Mouse (Mus musculus) kidney, adult 9 months (tissue): ENCODE data around the gene Hoxc10.

Experiments
- DNase-seq: peaks from one replicate; pipeline ENCODE4 v3.0.0; 2022

Gene Hoxc10

DNA sequence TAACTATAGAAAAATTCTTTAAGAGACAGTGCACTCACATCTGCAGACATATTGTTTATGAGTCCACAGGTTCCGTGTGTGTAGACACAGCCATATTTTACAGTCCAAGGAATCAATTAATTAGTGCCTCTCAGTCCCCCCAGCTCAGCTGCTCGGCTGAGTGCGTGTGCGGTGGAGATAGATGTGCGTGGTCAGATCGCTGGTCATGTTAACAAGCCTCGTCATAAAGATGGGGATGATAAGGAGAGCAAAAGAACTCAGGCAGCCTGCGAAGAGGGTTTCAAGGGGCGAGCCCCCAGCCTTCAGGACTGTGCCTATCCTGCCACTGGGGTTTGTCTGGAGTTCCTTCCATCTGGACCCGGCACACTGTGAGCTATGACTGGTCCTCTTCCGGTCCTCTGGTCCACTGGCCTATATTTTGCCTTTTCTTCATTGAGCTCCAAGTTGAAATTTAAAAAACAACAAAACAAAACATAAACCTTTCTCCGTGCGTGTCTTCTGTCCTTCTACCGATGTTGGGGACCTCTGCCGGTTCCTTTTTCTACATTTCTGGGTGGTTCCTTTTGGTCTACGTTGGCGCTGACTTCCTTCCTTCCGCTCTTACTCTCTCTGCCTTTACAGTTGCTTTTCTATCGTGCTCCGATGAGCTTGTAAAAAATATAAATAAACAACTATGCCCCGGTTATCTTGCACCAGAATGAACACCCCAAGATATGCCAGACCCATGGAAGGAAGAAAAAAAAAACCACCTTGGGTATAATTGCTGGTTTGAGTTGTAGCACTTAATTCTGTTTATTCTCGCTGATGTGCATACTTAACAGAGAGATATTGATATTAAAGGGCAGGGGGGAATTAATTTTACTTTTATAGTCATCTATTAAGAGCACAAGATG is 21.2 kb upstream of the Hoxc10 start:
- DNase-seq, result no peak

DNA sequence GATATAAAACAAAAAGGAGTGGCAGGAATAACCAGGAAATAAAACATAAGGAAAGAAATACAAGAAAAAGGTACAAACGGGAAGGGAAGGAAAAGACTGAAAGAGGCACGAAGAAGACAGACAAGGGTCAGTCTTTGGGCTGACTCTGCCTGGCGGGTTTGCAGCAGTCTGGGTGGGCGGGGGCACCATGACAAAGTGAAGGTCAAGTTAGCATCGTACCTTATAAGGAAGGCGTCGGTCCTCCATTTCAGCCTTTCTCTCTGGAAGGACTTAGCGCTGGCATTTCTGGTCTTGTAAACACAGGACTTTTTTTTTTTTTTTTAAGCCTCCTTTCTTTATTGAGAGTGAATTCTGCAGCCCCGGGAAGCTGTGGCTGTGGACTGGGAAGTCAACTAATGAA is 19.3 kb upstream of the Hoxc10 start:
- DNase-seq, result no peak

GRCm38 (mm10) chr15:102948842-102949241 is 17.8 kb upstream of the Hoxc10 start:
- DNase-seq, result no peak

DNA sequence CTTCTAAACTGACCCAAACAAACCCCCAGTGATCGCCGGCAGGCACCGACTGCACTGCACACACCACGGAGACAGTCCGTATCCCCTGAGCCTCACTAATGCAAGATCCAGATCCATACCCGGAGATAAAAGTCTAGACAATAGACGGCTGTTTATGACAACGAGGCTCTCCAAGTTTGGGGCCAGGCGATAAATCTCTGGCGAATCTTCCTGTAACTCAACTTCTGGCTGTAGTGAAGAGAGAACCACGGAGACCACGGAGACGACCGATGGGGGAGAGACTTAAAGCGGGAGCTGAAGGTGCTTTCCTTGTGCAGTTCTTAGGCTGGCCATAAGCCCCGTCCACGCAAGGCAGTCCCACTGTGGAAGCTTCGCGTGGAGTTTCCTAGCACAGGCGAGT is 16.9 kb upstream of the Hoxc10 start:
- DNase-seq, result no peak

DNA sequence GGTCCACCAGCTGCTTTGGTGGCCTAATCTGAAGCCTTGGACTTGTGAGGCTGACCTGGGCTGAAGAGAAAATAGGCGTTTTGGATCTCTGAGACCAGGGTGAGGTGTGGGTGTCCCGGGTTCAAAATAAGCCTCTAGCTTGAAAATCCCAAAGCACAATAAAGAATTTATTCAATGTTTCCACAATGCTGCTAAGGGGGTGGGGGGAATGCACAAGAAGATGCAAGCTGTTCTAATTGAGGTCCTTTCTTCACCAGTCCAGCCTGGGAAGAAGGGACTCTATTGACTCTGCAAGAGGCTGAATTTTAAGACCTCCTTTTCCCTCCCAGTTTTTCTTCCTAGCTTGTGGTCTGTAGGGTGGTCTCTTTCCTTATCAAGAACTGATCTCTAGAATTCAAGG is 15.7 kb upstream of the Hoxc10 start:
- no peak for DNase-seq

DNA sequence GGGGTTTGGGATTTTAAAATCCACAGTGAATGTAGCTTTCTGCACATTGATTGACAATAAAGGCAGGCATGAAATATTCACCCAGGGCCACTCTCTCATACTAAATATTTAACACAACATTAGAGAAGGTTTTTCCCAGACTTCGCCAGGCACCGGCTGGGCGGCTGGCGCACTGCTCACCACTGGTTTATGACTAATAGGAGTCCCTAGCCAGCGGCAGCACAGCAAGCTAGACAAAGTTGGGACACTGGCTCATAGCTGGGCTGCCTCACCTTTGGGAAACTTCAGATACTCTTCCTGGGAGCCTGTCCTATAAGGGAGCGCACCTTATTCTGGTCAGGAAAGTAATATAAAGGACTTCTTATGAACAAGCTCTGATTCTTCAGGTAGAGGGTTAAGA is 13.0 kb upstream of the Hoxc10 start:
- no peak for DNase-seq

DNA sequence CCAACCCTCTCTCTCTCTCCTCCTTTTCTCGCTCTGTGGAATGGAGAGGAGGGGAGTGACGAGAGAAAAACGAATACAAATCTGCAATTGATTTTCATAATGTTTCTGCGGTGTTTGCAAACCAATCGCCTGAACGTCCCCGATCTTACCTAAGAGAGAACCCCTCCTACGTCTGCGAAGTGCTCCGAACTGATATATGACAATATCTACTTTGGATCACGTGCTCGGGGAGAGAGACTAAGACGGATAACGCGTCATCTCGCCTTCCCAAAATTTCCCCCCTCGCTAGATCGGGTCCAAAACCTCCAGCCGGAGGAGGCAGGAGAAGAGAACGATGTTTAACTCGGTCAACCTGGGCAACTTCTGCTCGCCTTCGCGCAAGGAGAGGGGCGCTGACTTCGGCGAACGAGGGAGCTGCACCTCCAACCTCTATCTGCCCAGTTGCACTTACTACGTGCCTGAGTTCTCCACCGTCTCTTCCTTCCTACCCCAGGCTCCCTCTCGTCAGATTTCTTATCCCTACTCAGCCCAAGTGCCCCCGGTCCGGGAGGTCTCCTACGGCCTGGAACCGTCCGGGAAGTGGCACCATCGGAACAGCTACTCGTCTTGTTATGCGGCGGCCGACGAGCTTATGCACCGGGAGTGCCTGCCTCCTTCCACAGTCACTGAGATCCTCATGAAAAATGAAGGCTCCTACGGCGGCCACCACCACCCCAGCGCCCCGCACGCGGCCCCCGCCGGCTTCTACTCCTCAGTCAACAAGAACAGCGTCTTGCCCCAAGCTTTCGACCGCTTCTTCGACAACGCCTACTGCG is 12.2 kb upstream of the Hoxc10 start, which contains the start of gene Hoxc11:
Gene Hoxc11, plus strand, starts transcription at position 236 of the 815 bp plus-strand sequence.
- no peak for DNase-seq

DNA sequence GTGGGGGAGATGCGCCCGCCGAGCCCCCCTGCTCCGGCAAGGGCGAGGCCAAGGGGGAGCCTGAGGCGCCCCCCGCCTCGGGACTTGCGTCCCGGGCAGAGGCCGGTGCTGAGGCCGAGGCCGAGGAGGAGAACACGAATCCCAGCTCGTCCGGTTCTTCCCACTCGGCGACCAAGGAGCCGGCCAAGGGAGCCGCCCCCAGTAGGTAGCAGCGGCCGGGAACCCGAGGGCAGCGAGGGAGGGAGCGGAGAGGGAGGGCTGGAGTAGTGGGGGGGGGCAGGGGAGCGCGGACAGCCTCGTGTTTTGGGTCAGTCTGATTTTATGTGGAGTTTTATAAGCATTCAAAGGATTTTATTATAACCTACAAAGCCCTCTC is 11.6 kb upstream of the Hoxc10 start:
- DNase-seq, result no peak

DNA sequence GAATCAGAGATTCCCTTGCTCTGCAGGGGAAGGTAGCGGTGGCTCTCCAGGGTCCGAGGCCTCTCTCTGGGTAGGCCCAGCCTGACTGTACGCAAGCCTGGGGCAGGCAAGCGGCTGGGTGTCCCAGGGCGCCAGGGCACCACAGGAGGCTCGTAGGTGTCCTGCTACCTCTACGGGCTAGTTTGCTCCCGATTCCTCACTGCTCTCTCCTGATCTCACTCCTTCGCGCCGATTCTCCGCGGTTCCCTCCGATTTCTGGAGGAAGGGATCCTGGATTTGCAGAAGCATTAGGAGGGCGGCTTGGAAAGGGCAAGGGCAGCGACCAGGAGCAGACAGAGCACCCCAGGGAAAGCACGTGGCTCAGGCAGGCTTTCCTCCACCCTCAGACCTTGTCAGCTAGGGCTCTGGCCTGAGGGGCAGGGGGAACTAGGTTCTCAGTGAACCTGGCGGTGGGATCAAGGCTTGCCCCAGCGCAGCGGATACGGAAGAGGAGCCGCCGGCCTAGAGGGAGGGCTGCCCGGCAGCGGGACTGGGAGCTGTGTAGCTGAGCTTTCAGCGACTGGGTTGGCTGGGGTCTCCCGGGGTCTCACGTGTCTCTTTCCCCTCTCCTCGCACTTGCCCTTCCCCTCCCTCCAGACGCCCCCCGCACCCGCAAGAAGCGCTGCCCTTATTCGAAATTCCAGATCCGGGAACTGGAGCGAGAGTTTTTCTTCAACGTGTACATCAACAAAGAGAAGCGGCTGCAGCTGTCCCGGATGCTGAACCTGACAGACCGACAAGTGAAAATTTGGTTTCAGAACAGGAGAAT is 10.6 kb upstream of the Hoxc10 start:
- no peak for DNase-seq

- no peak for DNase-seq
Measured at GRCm38 (mm10) chr15:102956906-102957305, 9.7 kb upstream of the Hoxc10 start.

- no peak for DNase-seq
Measured at GRCm38 (mm10) chr15:102959663-102960191, 6.9 kb upstream of the Hoxc10 start.

DNA sequence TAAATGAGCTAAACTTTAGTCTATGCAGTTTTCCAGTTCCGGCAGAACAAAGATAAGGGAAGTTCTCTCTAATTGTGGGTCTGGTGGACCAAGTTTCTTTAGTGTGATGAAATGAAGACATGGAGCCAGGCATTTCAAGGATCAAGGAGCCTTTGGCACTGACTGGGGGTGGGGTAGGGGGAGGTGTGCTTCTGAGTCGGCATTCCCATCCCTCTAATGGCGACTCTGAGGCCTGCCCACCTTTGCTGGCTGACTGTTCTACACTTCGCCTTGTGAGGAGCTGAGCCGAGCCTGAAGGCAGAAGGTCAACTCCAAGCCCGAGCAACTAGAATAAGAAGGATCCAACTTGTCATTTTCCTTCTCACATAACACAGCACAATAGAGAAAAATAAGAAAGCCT is 4.9 kb upstream of the Hoxc10 start:
- no peak for DNase-seq

- no peak for DNase-seq
Measured at GRCm38 (mm10) chr15:102962492-102962891, 4.1 kb upstream of the Hoxc10 start.

- no peak for DNase-seq
Measured at GRCm38 (mm10) chr15:102963259-102963658, 3.3 kb upstream of the Hoxc10 start.

GRCm38 (mm10) chr15:102963671-102964640 is 2.6 kb upstream of the Hoxc10 start:
- peak; percentile 75 for DNase-seq

DNA sequence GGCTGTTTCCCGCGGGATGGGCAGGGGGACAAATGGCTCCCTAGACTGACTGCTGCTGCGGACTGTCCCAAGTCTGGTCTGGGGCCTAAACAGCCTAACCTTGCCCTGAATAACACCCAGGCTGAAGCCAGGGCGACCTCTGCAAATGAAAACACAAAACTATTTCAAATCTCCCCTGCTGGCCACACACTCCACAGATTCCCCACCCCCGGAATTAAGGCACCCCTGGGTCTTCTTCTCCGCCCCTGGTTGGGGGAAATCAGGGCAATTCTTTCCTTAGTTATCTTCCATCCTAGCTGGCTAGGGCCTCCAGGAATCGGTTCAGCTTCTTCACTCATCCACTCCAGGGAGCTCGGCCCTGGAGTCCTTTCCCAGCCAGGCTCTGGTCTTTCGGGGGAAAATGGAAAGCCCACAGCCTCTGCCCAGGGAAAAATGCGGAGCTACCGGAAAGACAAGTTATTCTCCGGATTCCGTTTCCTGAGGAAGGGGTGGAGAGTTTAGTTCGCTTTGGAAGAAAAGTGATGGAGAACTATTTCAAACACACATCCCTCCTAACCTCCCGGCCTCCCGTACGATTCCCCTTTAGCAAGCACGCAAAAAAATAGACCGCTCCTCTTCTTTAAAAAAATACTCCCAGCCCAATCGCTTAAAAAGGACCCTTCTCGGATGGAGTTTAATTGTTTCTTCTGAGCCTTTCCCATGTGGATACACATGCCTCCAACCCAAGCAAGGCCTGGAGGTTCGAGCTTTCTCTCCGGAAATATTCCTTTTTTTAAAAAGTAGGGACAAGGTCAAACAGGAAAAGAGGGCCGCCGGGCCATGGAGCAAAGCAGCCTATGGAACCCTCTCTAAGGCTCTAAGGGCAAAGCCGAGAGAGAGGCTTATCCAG is 1.3 kb upstream of the Hoxc10 start:
- no peak for DNase-seq

- DNase-seq, result peak; percentile 96
Measured at GRCm38 (mm10) chr15:102965892-102966775, 462 bp upstream of the Hoxc10 start.

- no peak for DNase-seq
Measured at GRCm38 (mm10) chr15:102967312-102967510, 615 bp downstream of the Hoxc10 start, which contains the start of gene Hoxc5. Gene Hoxc5 (plus strand): TSS chr15:102967443.

DNA sequence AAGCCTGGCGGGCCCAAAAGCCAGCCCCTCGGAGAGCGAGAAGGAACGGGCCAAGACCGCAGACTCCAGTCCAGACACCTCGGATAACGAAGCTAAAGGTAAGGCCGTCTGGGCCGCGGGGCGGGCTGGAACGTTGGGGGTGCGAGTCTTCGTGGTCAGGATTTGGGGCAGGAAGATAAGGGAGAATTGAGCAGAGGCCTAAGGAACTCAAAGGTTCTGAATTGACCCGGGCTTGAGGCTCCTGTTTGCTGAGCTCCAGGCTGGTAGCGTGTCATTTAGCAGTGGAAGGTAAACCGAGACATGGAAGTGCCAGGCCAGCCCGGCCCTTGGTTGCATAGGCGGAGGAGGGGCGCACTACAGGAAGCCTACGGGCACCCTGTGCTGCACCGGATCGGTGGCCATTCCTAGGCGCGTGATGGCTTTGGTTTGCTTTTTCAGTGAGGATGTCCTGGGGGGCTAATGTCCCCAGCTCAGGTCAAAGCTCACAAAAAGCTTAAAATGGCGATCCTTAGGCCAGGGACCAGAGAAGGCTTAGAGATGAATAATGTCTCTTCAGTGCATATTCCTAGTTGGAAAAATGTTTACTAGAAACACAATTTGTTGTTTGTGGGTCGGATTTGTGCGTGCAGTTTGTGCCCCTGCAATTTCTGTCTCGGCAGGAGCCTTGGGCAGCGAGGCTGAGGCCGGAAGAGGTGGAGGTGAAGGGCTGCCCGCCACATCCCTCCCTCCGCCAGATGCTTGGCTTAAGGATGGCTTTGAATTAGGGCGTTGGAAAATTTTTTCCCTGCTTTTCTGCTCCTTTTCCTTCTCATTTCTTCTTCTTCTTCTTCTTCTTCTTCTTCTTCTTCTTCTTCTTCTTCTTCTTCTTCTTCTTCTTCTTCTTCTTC is 1.2 kb downstream of the Hoxc10 start:
- no peak for DNase-seq
